20 mouse cellular contexts compared by ENCODE assay signal in genomic region chr8:70724216-70724615, GRCm38 (mm10). TPM values are rescaled to one million over a fixed set of nuclear protein-coding genes. Genes with fewer than 3 reads are reported as not detected.
DNase-seq lines count a peak whose midpoint lies in the region; ATAC-seq and TF ChIP-seq lines count a peak whose summit lies in the region.
"Had no signal": no experiment of that assay in that cellular context is flagged by ENCODE, and none has a peak within 500 bp of the region (broad histone marks: within the 10 kb centered on the region; RNA-seq: fewer than 3 reads in every experiment).

No protein-coding gene starts in this region.

- peak; percentile 16; the same call in 1 of the 2 replicates for ATAC-seq in kidney, embryonic 15.5 days (replicated peaks; ENCODE audit: low FRiP score)

- H3K9ac ChIP-seq in kidney, embryonic 15.5 days = 0 out of 2 replicates have a peak overlapping the region, but pooled peaks have one; percentile 26
- H3K9ac ChIP-seq: embryonic facial prominence, embryonic 12.5 days; limb, embryonic 15.5 days had no signal

- intact Hi-C loops in gastrocnemius, adult 2 months (cut with DNase I) = no loop called here

- peaks cover 22% of the 10 kb centered on the region for H3K4me1 ChIP-seq in kidney, embryonic 15.5 days
- H3K4me1 ChIP-seq: embryonic facial prominence, embryonic 12.5 days; heart, embryonic 13.5 days; limb, embryonic 15.5 days had no signal

- peaks cover 28% of the 10 kb centered on the region for H3K27me3 ChIP-seq in kidney, embryonic 15.5 days

- DNase-seq in gastrocnemius, adult 2 months = peak; percentile 12
- DNase-seq in gastrocnemius, adult 18-20 months (ENCODE audit: low spot score) = no peak
- DNase-seq in kidney, postnatal 10 days = no peak
- DNase-seq in right cerebral cortex, postnatal 14 days = peak; percentile 1
- no peak for DNase-seq in right cerebral cortex, adult 18-20 months
- no peak for DNase-seq in frontal cortex, postnatal 25 days (ENCODE audit: low spot score in 2 of 2)
- no peak for DNase-seq in adrenal gland, postnatal 10 days
- DNase-seq: cerebellum, adult 9-10 months; heart, postnatal 4 days; layer of hippocampus, postnatal 36 days; right cerebral cortex, postnatal 4 days had no signal

- TF ChIP-seq CTCF in gastrocnemius, adult 2 months (IDR thresholded peaks at IDR 0.05) = no peak

- H3K4me2 ChIP-seq in kidney, embryonic 15.5 days = peak overlapping the region; percentile 42
- H3K4me2 ChIP-seq: embryonic facial prominence, embryonic 12.5 days; heart, embryonic 13.5 days; limb, embryonic 15.5 days had no signal

- 66% methylated on average over 12 of the region's 12 CpGs for WGBS in kidney, embryonic 15.5 days

- H3K36me3 ChIP-seq in kidney, embryonic 15.5 days = no peaks in the 10 kb centered on the region
- H3K36me3 ChIP-seq: embryonic facial prominence, embryonic 12.5 days; heart, embryonic 13.5 days; limb, embryonic 15.5 days had no signal

- no peak overlapping the region for H3K4me3 ChIP-seq in gastrocnemius, adult 2 months
- H3K4me3 ChIP-seq in kidney, embryonic 15.5 days (replicated peaks) = peak overlapping the region; percentile 20
- H3K4me3 ChIP-seq: embryonic facial prominence, embryonic 12.5 days; heart, embryonic 13.5 days; limb, embryonic 15.5 days had no signal

- no peak overlapping the region for H3K27ac ChIP-seq in gastrocnemius, adult 2 months
- peak overlapping the region; percentile 96 for H3K27ac ChIP-seq in kidney, embryonic 15.5 days
- H3K27ac ChIP-seq: embryonic facial prominence, embryonic 12.5 days; heart, embryonic 13.5 days; limb, embryonic 15.5 days had no signal

- H3K9me3 ChIP-seq in kidney, embryonic 15.5 days (replicated peaks) = no peaks in the 10 kb centered on the region
- H3K9me3 ChIP-seq: embryonic facial prominence, embryonic 12.5 days; heart, embryonic 13.5 days; limb, embryonic 15.5 days had no signal

RNA-seq across cellular contexts. Expression of gene Pde4c, which starts 0.7 kb away (rescaled TPM):
- 1 to 10 TPM; 2.4 to 3.0 TPM for total RNA-seq in gastrocnemius, adult 2 months (2021)
- total RNA-seq in gastrocnemius, adult 18-20 months (2021) = 1 to 10 TPM; 1.3 to 1.6 TPM
- 7.6 and 9.4 TPM in 2 replicates for polyA plus RNA-seq in kidney, embryonic 15.5 days (2015; fragmentation: Nextera tagmentation; extraction: Ambion mirVana)
- total RNA-seq in adrenal gland, postnatal 10 days (2021) = 1 to 10 TPM; 2.4 to 2.8 TPM
- polyA plus RNA-seq: heart, embryonic 13.5 days had no signal

RNA-seq across cellular contexts. Expression of gene Gm3336, which starts 5.9 kb away (rescaled TPM):
- not detected for total RNA-seq in gastrocnemius, adult 2 months (2021)
- total RNA-seq in gastrocnemius, adult 18-20 months (2021) = not detected
- polyA plus RNA-seq in kidney, embryonic 15.5 days (2015; fragmentation: Nextera tagmentation; extraction: Ambion mirVana) = 0.55 and 0.83 TPM in 2 replicates
- total RNA-seq in adrenal gland, postnatal 10 days (2021) = not detected
- total RNA-seq: gastrocnemius, postnatal 36 days; heart, postnatal 4 days; layer of hippocampus, adult 18-20 months; layer of hippocampus, postnatal 36 days; left cerebral cortex, postnatal 25 days had no signal
- polyA plus RNA-seq: cortical plate, adult 2 months; embryonic facial prominence, embryonic 12.5 days; heart, embryonic 13.5 days; limb, embryonic 15.5 days; neural tube, embryonic 14.5 days had no signal

RNA-seq across cellular contexts. Expression of gene Iqcn, which starts 21.0 kb away (rescaled TPM):
- total RNA-seq in gastrocnemius, adult 2 months (2021) = not detected
- total RNA-seq in gastrocnemius, adult 18-20 months (2021) = not detected
- polyA plus RNA-seq in kidney, embryonic 15.5 days (2015; fragmentation: Nextera tagmentation; extraction: Ambion mirVana) = 0.03 and 0.09 TPM in 2 replicates
- total RNA-seq in adrenal gland, postnatal 10 days (2021) = under 1 TPM; 0.15 to 0.30 TPM
- polyA plus RNA-seq: embryonic facial prominence, embryonic 12.5 days; heart, embryonic 13.5 days; neural tube, embryonic 14.5 days had no signal

RNA-seq across cellular contexts. Expression of gene Jund, which starts 25.5 kb away (rescaled TPM):
- total RNA-seq in gastrocnemius, adult 2 months (2021) = 10 to 100 TPM; 35.5 to 54.5 TPM
- 10 to 100 TPM; 41.6 to 68.4 TPM for total RNA-seq in gastrocnemius, adult 18-20 months (2021)
- polyA plus RNA-seq in kidney, embryonic 15.5 days (2015; fragmentation: Nextera tagmentation; extraction: Ambion mirVana) = 59.9 and 68.1 TPM in 2 replicates
- 100 to 1,000 TPM; 149 to 185 TPM for total RNA-seq in adrenal gland, postnatal 10 days (2021)

RNA-seq across cellular contexts. Expression of gene Rab3a, which starts 30.3 kb away (rescaled TPM):
- total RNA-seq in gastrocnemius, adult 2 months (2021) = 10 to 100 TPM; 31.9 to 39.8 TPM
- total RNA-seq in gastrocnemius, adult 18-20 months (2021) = 10 to 100 TPM; 32.5 to 36.5 TPM
- polyA plus RNA-seq in kidney, embryonic 15.5 days (2015; fragmentation: Nextera tagmentation; extraction: Ambion mirVana) = 15.5 and 18.6 TPM in 2 replicates
- 10 to 100 TPM; 53.3 to 53.9 TPM for total RNA-seq in adrenal gland, postnatal 10 days (2021)

Comparison
In these comparisons a context has a peak if more than half of its experiments do, and no peak if none do; other contexts are left out.
1. DNase-seq: peak in gastrocnemius, adult 2 months (single experiment) and right cerebral cortex, postnatal 14 days (single experiment); none in gastrocnemius, adult 18-20 months (single experiment), kidney, postnatal 10 days (single experiment), right cerebral cortex, adult 18-20 months (single experiment), frontal cortex, postnatal 25 days (0 of 2) and adrenal gland, postnatal 10 days (single experiment).